Mouse (Mus musculus) hindbrain, embryonic 13.5 days (tissue): ENCODE measurements around the gene Tmem131. TPM values are rescaled to one million over a fixed set of nuclear protein-coding genes. Genes with fewer than 3 reads are reported as not detected.
"Not testable (repeated sequence)": the region's sequence is repeated elsewhere in the genome, so short reads cannot be mapped to it uniquely, and the experiment has no call there.

Experiments
- ATAC-seq: fragments of 200-750 bp; cut with Nextera tagmentation; 2 replicates; pipeline ENCODE4 v1.8.0; 2017; ENCODE audit warnings: moderate TSS enrichment; ENCODE audit not compliant: low FRiP score
- H3K27ac ChIP-seq: fragments of 300-500 bp; sonication (generic); 2 replicates; pipeline ENCODE4 v1.5.1; 2015; ENCODE audit warnings: inconsistent platforms, mild to moderate bottlenecking, moderate library complexity
- H3K27me3 ChIP-seq: fragments of 300-500 bp; sonication (generic); 2 replicates; pipeline ENCODE4 v1.6.1; 2015; ENCODE audit warnings: mild to moderate bottlenecking, inconsistent platforms
- H3K36me3 ChIP-seq: fragments of 300-500 bp; sonication (generic); 2 replicates; pipeline ENCODE4 v1.6.1; 2015; ENCODE audit warnings: mild to moderate bottlenecking, inconsistent platforms
- H3K4me1 ChIP-seq: fragments of 300-500 bp; sonication (generic); replicated peaks from 2 replicates; pipeline ENCODE4 v1.6.1; 2015; ENCODE audit warnings: inconsistent platforms
- H3K4me2 ChIP-seq: fragments of 300-500 bp; sonication (generic); 2 replicates; pipeline ENCODE4 v1.6.1; 2015; ENCODE audit warnings: inconsistent platforms, mild to moderate bottlenecking, moderate library complexity
- H3K4me3 ChIP-seq: fragments of 300-500 bp; sonication (generic); 2 replicates; pipeline ENCODE4 v1.5.1; 2015; ENCODE audit warnings: mild to moderate bottlenecking, inconsistent platforms
- H3K9ac ChIP-seq: fragments of 300-500 bp; sonication (generic); 2 replicates; pipeline ENCODE4 v1.6.1; 2015; ENCODE audit warnings: mild to moderate bottlenecking, inconsistent platforms
- H3K9me3 ChIP-seq: fragments of 300-500 bp; sonication (generic); 2 replicates; pipeline ENCODE4 v1.6.1; 2016; ENCODE audit warnings: inconsistent platforms
- WGBS: fragments of 180-500 bp; shearing (Covaris S2); methylation state at CpG from one replicate; pipeline ENCODE4 v1.1.7; 2015; 5-methylcytosine and 5-hydroxymethylcytosine counted together
- polyA plus RNA-seq: library from polyadenylated mRNA; unstranded; fragments of >200 nt; fragmentation: Nextera tagmentation; extraction: Ambion mirVana; gene quantifications from 2 replicates; pipeline ENCODE4 v1.2.1, GENCODE M21; 2015

The Tmem131 gene
- polyA plus RNA-seq, 1 experiment from 2014 or later, result 11.6 TPM

DNA sequence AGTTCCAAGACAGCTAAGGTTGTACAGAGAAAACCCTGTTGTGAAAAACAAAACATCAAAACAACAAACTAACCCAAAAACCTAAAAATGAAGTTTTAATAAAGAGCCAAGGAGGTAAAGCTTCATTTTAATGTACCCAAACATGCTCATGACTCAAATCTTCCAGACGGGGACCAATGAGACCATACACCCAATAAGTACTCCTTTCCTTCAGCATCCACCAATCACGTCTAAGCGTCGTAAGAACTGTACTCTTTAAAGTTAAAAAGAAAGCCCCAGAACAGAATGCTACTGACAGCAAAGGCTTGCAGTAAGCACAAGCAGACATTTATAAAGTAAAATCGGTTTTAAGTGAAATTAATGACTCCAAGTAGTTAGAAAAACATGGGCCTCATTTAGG, 33.1 kb downstream of the Tmem131 start:
- WGBS, result 91% methylated on average over 5 of the region's 5 CpGs
- no peak for ATAC-seq
- no peaks in the 10 kb centered on the region for H3K27me3 ChIP-seq

DNA sequence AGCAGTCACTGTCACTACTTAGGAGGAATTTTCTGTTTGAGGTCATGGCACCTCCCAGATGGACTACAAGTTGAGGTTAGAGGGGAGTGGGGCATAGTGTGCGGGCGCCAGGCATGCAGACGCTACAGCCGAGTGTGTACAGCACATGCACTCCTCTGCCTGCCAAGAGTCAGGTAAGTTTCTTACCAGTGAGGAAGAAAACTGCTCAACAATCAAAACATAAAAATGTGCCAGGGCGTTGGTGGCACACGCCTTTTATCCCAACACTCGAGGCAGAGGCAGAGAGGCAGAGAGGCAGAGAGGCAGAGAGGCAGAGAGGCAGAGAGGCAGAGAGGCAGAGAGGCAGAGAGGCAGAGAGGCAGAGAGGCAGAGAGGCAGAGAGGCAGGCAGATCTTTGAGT, 33.5 kb downstream of the Tmem131 start:
- not testable (repeated sequence) for H3K4me2 ChIP-seq, H3K4me3 ChIP-seq, H3K36me3 ChIP-seq, H3K27me3 ChIP-seq, H3K9ac ChIP-seq, H3K9me3 ChIP-seq, H3K27ac ChIP-seq, ATAC-seq, H3K4me1 ChIP-seq
- whole genome bisulfite sequencing, result 91% methylated on average over 7 of the region's 7 CpGs

More for the DNA sequence above, 33.1 kb downstream of the Tmem131 start:
- H3K9me3 ChIP-seq, result no peaks in the 10 kb centered on the region
- H3K36me3 ChIP-seq, result 0 out of 2 replicates have a peak, but pooled peaks cover 2% of the 10 kb centered on the region
- H3K4me3 ChIP-seq, result no peak overlapping the region
- no peak overlapping the region for H3K4me2 ChIP-seq
- no peak overlapping the region for H3K9ac ChIP-seq
- H3K27ac ChIP-seq, result no peak overlapping the region
- H3K4me1 ChIP-seq, result peaks cover 4% of the 10 kb centered on the region

DNA sequence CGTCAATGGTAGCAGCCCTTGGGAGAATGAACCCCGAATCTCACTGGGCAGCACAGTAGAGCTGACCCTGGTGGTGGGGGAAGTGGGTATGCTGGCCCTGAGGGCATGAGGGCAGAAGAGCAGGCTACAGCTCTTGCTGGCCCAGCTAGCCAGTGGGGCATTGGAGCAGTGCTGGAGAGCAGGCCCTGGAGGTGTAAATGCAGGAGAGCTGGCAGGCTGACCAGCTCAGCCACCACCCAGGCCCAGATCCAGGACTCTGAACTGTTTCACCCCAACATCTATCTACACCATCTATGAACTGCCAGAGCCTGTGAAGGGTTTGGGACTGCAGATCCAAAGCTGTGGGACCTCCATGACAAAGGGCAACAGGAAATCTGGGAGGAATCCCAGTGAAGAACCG, 38.2 kb downstream of the Tmem131 start:
- no peak overlapping the region for H3K9ac ChIP-seq
- no peaks in the 10 kb centered on the region for H3K27me3 ChIP-seq
- no peak overlapping the region for H3K4me3 ChIP-seq
- H3K4me2 ChIP-seq, result no peak overlapping the region
- H3K9me3 ChIP-seq, result no peaks in the 10 kb centered on the region
- 90% methylated on average over 3 of the region's 3 CpGs for WGBS
- H3K4me1 ChIP-seq, result peaks cover 17% of the 10 kb centered on the region
- H3K27ac ChIP-seq, result no peak overlapping the region
- H3K36me3 ChIP-seq, result 0 out of 2 replicates have a peak, but pooled peaks cover 2% of the 10 kb centered on the region
- no peak for ATAC-seq

GRCm38 (mm10) chr1:36904489-36904888, 39.0 kb downstream of the Tmem131 start:
- Histone ChIP-seq H3K4me2 (no peak overlapping the region), H3K4me1 (peaks cover 17% of the 10 kb centered on the region), H3K27ac (no peak overlapping the region), H3K9ac (no peak overlapping the region), H3K9me3 (no peaks in the 10 kb centered on the region), H3K36me3 (0 out of 2 replicates have a peak, but pooled peaks cover 2% of the 10 kb centered on the region), H3K27me3 (no peaks in the 10 kb centered on the region), H3K4me3 (no peak overlapping the region)
- ATAC-seq, result no peak
- WGBS, result 70% methylated on average over 6 of the region's 6 CpGs

GRCm38 (mm10) chr1:36904084-36904451, 39.4 kb downstream of the Tmem131 start:
- WGBS, result 69% methylated on average over 3 of the region's 3 CpGs
- H3K4me1 ChIP-seq, result peaks cover 17% of the 10 kb centered on the region
- H3K4me3 ChIP-seq, result no peak overlapping the region
- no peaks in the 10 kb centered on the region for H3K27me3 ChIP-seq
- H3K4me2 ChIP-seq, result no peak overlapping the region
- ATAC-seq, result no peak
- no peak overlapping the region for H3K9ac ChIP-seq
- H3K36me3 ChIP-seq, result 0 out of 2 replicates have a peak, but pooled peaks cover 2% of the 10 kb centered on the region
- H3K9me3 ChIP-seq, result no peaks in the 10 kb centered on the region
- H3K27ac ChIP-seq, result no peak overlapping the region

GRCm38 (mm10) chr1:36903376-36904083, 39.9 kb downstream of the Tmem131 start:
- Histone ChIP-seq H3K36me3 (0 out of 2 replicates have a peak, but pooled peaks cover 2% of the 10 kb centered on the region), H3K9me3 (no peaks in the 10 kb centered on the region), H3K4me3 (no peak overlapping the region), H3K9ac (no peak overlapping the region), H3K27ac (no peak overlapping the region), H3K4me2 (no peak overlapping the region), H3K4me1 (peaks cover 17% of the 10 kb centered on the region), H3K27me3 (no peaks in the 10 kb centered on the region)
- WGBS, result 94% methylated on average over 15 of the region's 15 CpGs
- no peak for ATAC-seq

DNA sequence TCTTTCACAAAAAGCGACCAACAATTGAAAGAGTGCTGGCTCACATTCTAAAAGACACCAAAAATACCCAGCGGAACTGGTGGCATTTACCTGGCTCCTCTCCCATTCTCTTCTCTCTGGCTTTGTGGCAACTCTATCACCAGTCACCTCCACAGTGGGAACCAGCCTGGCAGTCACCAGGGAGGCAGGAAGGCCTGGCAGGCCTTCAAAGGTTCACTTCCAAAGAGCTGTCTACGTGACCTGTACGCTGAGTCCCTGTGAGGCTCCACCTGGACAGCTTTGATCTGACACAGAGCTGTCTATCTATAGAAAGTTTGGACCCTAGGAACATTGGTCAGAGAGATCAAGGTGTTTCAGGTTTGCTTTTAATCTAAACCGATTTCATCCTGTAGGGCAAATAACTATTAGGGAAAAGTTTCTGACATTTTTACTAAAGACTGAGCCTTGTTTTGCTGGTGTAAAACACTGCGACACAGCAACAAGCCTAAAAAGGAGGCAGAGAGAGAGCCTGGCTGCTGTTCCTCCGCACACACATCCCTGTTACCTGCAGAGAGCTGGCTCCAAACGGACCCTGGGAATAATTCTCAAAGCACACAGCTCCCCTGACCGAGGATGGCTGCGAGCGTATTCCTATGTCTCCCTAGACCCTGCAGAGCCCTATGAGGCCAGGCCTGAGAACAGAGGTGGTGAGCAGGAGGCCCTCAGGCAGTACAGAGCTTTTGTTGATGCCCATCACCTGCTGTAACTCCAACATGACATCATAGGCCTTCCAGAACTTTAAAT, 40.7 kb downstream of the Tmem131 start:
- no peaks in the 10 kb centered on the region for H3K27me3 ChIP-seq
- no peaks in the 10 kb centered on the region for H3K9me3 ChIP-seq
- no peak for ATAC-seq
- H3K27ac ChIP-seq, result no peak overlapping the region
- peaks cover 17% of the 10 kb centered on the region for H3K4me1 ChIP-seq
- H3K4me3 ChIP-seq, result no peak overlapping the region
- 87% methylated on average over 11 of the region's 11 CpGs for WGBS
- H3K4me2 ChIP-seq, result no peak overlapping the region
- H3K36me3 ChIP-seq, result 0 out of 2 replicates have a peak, but pooled peaks cover 2% of the 10 kb centered on the region
- H3K9ac ChIP-seq, result no peak overlapping the region

GRCm38 (mm10) chr1:36899622-36900021, 43.8 kb downstream of the Tmem131 start:
- Histone ChIP-seq H3K27ac (no peak overlapping the region), H3K4me2 (no peak overlapping the region), H3K4me1 (peaks cover 11% of the 10 kb centered on the region), H3K9me3 (no peaks in the 10 kb centered on the region), H3K4me3 (no peak overlapping the region), H3K36me3 (no peaks in the 10 kb centered on the region), H3K9ac (no peak overlapping the region), H3K27me3 (no peaks in the 10 kb centered on the region)
- ATAC-seq, result no peak
- 94% methylated on average over 2 of the region's 2 CpGs for WGBS

DNA sequence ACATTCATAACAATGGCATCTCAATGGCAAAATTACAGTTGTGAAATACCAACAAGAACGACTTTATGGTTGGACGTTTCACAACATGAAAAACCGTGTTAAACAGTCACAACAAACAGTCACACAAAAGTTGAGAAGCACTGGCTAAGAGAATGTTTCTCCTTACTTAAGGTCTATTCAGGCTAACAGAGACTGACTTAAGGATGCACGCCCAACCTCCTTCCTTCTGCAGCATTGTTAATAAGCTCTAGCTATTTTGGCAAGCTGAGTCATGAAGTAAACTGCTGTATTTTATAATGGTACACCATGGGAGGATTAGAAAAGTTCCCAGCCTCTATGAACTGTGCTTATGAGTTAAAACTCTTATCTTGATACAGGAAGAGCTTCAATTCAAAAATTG, 47.0 kb downstream of the Tmem131 start:
- Histone ChIP-seq H3K9ac (no peak overlapping the region), H3K27ac (no peak overlapping the region), H3K9me3 (no peaks in the 10 kb centered on the region), H3K4me3 (no peak overlapping the region), H3K27me3 (no peaks in the 10 kb centered on the region), H3K4me1 (peaks cover 7% of the 10 kb centered on the region; the same call in 1 of the 2 replicates), H3K36me3 (no peaks in the 10 kb centered on the region), H3K4me2 (no peak overlapping the region)
- no peak for ATAC-seq
- WGBS, result 90% methylated on average over 4 of the region's 4 CpGs

GRCm38 (mm10) chr1:36895452-36895851, 48.0 kb downstream of the Tmem131 start:
- Histone ChIP-seq H3K36me3 (no peaks in the 10 kb centered on the region), H3K4me3 (no peak overlapping the region), H3K27ac (no peak overlapping the region), H3K4me2 (no peak overlapping the region), H3K27me3 (no peaks in the 10 kb centered on the region), H3K4me1 (peaks cover 15% of the 10 kb centered on the region; the same call in 1 of the 2 replicates), H3K9me3 (no peaks in the 10 kb centered on the region), H3K9ac (no peak overlapping the region)
- WGBS, result 92% methylated on average over 3 of the region's 3 CpGs
- no peak for ATAC-seq

DNA sequence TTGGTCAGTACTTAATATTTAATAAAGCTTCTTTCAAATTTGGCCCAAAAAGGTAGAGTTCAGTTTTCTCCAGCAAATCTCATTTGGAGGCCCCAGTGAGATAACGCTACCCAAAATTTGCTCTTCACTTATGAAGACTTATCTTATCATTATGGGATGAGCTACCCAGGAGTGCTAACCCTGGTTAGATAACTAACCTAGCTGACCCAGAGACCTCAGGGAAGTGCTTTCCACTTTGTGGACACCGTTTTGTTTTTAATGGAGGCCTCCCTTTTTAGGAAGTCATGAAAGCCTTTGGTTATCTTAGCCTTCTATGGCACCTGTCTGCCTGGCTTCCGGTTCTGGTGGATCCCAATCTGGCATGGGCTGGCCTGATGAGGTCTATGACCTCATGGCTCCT, 49.3 kb downstream of the Tmem131 start:
- Histone ChIP-seq H3K9me3 (no peaks in the 10 kb centered on the region), H3K36me3 (no peaks in the 10 kb centered on the region), H3K4me1 (peaks cover 17% of the 10 kb centered on the region; the same call in 1 of the 2 replicates), H3K27me3 (no peaks in the 10 kb centered on the region), H3K4me3 (no peak overlapping the region), H3K9ac (no peak overlapping the region), H3K27ac (no peak overlapping the region), H3K4me2 (no peak overlapping the region)
- no peak for ATAC-seq
- 96% methylated on average over 3 of the region's 3 CpGs for WGBS

- WGBS, result 96% methylated on average over 5 of the region's 5 CpGs
- not testable (repeated sequence) for H3K4me3 ChIP-seq, H3K36me3 ChIP-seq, ATAC-seq, H3K9me3 ChIP-seq, H3K27me3 ChIP-seq, H3K27ac ChIP-seq, H3K4me2 ChIP-seq, H3K9ac ChIP-seq
- peaks cover 17% of the 10 kb centered on the region; the same call in 1 of the 2 replicates for H3K4me1 ChIP-seq
Measured at GRCm38 (mm10) chr1:36893720-36894119, 49.7 kb downstream of the Tmem131 start.
